Mouse (Mus musculus): Measurements from ENCODE around the gene Cpped1.

DNA sequence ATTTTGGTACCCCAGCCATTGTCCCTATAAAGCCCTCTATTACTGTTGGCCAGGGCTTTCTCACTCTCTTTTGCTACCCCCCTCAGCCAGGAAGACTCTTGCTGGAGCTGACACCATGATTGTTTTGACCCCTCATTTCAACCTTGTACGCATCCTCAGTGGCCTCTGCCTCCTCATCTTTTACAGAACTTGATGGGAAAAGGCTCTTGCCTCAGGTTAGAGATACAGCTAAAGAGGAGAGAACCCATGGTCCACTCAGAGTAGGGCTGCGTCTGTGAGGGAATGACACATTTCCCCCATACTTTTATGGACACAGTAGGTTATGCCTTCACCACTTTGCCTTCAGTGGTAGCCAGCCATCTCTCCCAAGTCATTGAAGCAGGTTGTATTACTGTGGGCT lies 155.1 kb downstream of the Cpped1 start:
- TF ChIP-seq CTCF (IDR thresholded peaks at IDR 0.05; ENCODE audit: low read depth, low read length) (no peak), TAL1 (conservative IDR thresholded peaks at IDR 0.05; ENCODE audit: low read depth, low read length) (no peak), POLR2AphosphoS5 (IDR thresholded peaks at IDR 0.05; ENCODE audit: insufficient replicate concordance, low read depth, low read length) (no peak)
